Mouse (Mus musculus) inflammation-experienced regulatory T-cells, adult 6 months (primary cell): Measurements from ENCODE around the gene Kcnt1. TPM values are rescaled to one million over a fixed set of nuclear protein-coding genes. Genes with fewer than 3 reads are reported as not detected.

ENCODE experiments used
- polyA plus RNA-seq, 3 experiments: library from polyadenylated mRNA; unstranded; fragments of 100-300 nt; shearing (Covaris generic); gene quantifications; one replicate each; pipeline ENCODE4 v1.2.1; 2017

Gene Kcnt1
- polyA plus RNA-seq, 3 experiments from 2014 or later, result not detected

Other genes with a start within 250 kb of the Kcnt1 start
- not detected for gene Ccdc183, start 246.1 kb upstream of the Kcnt1 start, polyA plus RNA-seq
- gene Tmem141, start 241.7 kb upstream of the Kcnt1 start, polyA plus RNA-seq, result 1 to 10 TPM in 2 of 3 experiments, under 1 TPM in 1; 0.80 to 2.2 (median 1.1) TPM
- under 1 TPM in 1 of 3 experiments, not detected in 2; 0.96 TPM for gene Fcna, start 235.7 kb upstream of the Kcnt1 start, polyA plus RNA-seq
- not detected for gene Lcn8, start 210.6 kb upstream of the Kcnt1 start, polyA plus RNA-seq
- gene Lcn5, start 205.8 kb upstream of the Kcnt1 start, polyA plus RNA-seq, result not detected
- gene Lcn6, start 186.9 kb upstream of the Kcnt1 start, polyA plus RNA-seq, result not detected
- 1 to 10 TPM in 2 of 3 experiments, not detected in 1; 1.1 to 1.4 TPM for gene Lcn10, start 181.0 kb upstream of the Kcnt1 start, polyA plus RNA-seq
- gene Obp2a, start 163.7 kb upstream of the Kcnt1 start, polyA plus RNA-seq, result not detected
- 100 to 1,000 TPM in 1 of 3 experiments, 10 to 100 TPM in 2; 31.0 to 105 (median 84.4) TPM for gene Bmyc, start 157.0 kb upstream of the Kcnt1 start, polyA plus RNA-seq
- gene Obp2b, start 126.7 kb upstream of the Kcnt1 start, polyA plus RNA-seq, result not detected
- not detected for gene Lcn3, start 98.2 kb upstream of the Kcnt1 start, polyA plus RNA-seq
- not detected for gene Lcn11, start 86.7 kb upstream of the Kcnt1 start, polyA plus RNA-seq
- not detected for gene Gm13539, start 81.5 kb upstream of the Kcnt1 start, polyA plus RNA-seq
- not detected for gene Glt6d1, start 47.9 kb upstream of the Kcnt1 start, polyA plus RNA-seq
- not detected for gene Lcn9, start 40.6 kb upstream of the Kcnt1 start, polyA plus RNA-seq
- gene Sohlh1, start 16.5 kb upstream of the Kcnt1 start, polyA plus RNA-seq, result under 1 TPM in 2 of 3 experiments, not detected in 1; 0.46 to 0.52 TPM
- gene Camsap1, start 119.5 kb downstream of the Kcnt1 start, polyA plus RNA-seq, result 10 to 100 TPM in 1 of 3 experiments, 1 to 10 TPM in 2; 7.0 to 13.6 (median 8.6) TPM
- 10 to 100 TPM; 14.1 to 17.2 (median 16.0) TPM for gene Ubac1, start 158.0 kb downstream of the Kcnt1 start, polyA plus RNA-seq